Mouse (Mus musculus) megakaryocyte-erythroid progenitor cell, adult 5-6 weeks (primary cell): ENCODE measurements around the gene Acox1. TPM values are rescaled to one million over a fixed set of nuclear protein-coding genes. Genes with fewer than 3 reads are reported as not detected.
A peak's percentile ranks its signal among the peaks of the same experiment; 100 is the strongest.

Source experiments
- ATAC-seq: replicated peaks from 2 replicates; pipeline ENCODE4 v1.8.0; 2016; ENCODE audit warnings: mild to moderate bottlenecking, inconsistent platforms; ENCODE audit not compliant: severe bottlenecking, poor library complexity, low FRiP score, low TSS enrichment
- total RNA-seq, 2 experiments: library from RNA; stranded (forward) in 1 of 2; stranded (reverse) in 1 of 2; fragments of 200-1000, 215-1000 nt in 1 of 2; fragments of >200 nt in 1 of 2; fragmentation: Nextera tagmentation in 1 of 2; gene quantifications; 2 replicates each; pipeline ENCODE4 v1.2.3; 2014 to 2017

Acox1 gene
- total RNA-seq (2014; fragmentation: Nextera tagmentation) = 18.2 and 21.3 TPM in 2 replicates
- 19.9 and 27.1 TPM in 2 replicates for total RNA-seq (2017)

DNA sequence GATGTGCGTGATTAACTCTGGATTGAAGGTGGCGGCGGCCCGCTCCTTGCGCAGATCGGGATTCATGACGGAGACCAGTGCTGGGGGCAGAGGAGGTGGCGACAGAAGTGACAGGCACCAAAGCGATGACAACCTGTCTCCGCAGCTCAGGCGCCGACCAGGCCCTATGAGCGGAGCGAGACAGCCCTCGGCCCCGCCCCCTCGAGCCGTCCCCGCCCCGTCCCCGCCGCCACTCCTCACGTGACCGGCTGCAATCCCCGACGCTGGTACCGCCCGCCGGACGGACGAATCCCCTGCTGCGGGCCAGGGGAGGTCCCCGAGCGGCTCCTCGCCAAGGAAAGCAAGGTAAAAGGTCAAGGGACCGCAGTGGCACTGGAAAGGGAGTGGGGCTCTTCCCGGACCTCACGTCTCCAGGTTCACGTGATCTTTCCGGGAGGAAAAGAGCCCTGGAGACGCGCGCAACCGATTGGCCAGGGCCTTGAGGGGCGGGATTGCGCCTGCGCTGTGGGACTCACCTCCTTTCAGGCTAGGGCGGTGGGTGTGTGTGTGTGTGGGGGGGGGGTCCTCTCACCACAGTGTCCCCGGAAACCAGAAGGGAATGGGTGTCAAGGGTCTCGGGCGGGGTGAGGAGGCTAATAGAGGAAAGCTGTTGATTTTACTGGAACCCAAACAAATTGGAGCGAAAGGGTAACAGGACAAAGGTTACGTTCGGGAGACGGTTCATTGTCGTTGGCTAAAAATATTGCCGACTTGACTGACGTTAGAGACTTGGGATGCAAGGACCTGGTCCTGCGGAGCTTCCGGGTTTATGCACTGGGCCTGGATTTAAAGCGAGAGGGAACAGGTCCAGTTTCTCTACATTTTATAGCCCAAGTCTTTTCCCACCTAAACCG is at the start of gene Acox1, which contains the start of gene Ten1:
Acox1 (minus strand) TSS at position 407 of the 893 bp plus-strand sequence.
Ten1 (plus strand) TSS at position 217 of the 893 bp plus-strand sequence.
- peak; percentile 87 for ATAC-seq

DNA sequence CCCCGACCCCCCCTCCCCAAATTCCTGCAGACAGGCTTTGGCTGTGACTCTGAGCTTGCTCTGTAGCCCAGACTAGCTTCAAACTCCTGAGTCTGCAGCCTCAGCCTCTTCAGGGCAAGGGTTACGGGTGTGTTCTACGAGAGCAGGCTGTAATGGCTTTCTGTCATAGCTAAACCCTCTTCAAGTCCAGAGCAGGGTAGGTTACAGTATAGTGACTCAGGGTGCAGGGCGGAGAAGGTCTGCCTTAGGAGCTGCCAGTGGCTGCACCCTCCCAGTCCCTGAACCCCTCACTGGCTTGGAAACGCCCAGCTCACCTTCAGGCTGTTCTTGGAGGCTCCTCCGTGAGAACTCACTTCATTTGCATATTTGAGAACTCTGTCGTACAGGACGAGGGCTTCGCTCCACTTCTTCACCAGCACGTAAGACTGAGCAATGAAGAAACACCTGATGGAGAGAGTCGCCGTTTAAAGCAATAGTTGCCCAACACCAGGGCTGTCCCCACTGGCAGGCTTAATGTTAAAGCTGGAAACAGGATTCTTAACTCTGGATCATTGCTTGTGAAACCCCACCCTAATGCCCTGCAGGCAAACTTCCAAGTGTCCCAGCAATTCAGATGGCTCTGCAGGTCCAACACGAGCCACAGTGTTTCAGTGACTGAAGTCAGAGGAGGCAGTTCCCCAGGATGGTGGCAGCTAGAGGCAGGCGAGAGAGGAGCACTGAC is 48.8 kb upstream of the Acox1 start:
- no peak for ATAC-seq

DNA sequence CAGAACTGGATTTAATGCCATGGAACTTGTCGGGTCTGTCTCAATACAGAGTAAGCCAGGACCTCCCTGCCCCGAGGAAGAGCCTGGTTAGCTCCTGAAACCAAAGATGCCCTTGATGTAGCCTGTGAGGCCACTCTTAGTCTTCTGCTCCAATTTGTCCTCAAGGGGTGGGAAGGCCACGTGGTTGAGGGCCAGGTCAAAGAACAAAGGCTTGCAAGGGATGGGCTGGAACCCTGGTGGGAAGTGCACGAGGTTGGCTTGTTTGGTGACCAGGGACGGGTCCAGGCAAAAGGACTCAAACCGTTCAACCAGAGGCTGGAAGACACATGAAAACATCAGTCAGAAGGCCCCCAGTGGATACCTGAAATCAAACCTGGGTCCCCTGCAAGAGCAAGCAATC is 46.8 kb upstream of the Acox1 start:
- ATAC-seq = no peak

DNA sequence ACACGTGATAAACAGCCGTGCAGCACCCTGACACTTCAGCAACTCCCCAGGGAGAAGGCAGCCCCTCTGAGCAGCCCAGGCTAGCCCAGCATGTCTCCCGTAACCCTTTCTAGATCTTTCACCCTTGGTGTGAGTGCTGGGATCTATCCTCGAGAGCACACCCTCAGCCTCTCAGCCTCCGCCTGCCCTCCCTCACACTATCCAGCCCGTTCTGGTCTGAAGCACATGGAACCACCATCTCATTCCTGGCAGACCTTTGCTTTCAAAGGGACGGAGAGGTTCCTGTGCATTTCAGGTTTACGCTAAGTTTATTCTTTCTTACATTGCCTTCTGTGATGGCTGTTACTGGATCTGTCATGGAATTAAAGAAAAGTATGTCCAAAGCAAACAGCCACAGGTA is 45.7 kb upstream of the Acox1 start:
- no peak for ATAC-seq

DNA sequence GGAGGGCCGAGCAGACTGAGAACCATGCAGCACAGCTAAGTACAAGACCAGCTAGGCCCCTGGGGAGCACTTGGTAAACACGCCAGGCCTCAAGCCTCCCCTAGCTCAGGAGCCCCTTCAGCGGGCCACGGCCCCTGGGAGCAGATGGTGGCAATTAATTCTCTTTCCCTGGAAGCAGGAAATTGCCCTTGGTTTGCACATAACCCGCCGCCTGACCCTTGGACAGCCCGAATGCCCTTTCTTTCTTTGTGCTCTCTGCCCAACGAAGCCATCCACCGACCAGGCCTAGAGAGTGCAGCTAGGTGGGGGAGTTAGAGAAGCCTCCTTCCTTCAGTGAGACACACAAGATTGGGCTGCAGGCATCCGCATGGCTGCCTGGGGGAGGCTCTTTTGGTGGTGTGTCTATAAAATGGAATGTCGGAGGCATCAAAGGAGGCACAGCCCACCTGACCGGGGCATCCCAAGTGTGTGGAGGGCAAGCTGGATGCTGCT is 42.9 kb upstream of the Acox1 start:
- ATAC-seq = no peak

DNA sequence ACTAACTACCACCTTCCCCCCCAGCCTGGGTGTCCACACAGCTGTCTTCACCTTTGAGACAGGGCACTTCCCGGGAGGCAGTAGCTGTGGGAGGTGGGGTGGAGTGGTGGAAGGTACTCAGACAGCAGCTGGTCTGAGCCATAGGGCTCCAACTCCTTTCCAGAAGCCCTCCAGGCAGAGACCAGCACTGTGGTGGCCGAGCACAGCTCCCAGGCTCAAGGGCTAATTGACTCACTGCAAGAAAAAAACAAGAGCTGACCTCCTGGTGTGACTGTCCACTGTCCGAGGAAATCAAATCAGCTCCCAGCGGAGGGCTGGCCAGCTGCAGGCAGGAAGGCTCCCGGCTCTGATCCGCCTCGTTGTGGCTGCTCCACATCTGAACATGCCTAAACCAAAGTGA is 41.0 kb upstream of the Acox1 start:
- no peak for ATAC-seq

DNA sequence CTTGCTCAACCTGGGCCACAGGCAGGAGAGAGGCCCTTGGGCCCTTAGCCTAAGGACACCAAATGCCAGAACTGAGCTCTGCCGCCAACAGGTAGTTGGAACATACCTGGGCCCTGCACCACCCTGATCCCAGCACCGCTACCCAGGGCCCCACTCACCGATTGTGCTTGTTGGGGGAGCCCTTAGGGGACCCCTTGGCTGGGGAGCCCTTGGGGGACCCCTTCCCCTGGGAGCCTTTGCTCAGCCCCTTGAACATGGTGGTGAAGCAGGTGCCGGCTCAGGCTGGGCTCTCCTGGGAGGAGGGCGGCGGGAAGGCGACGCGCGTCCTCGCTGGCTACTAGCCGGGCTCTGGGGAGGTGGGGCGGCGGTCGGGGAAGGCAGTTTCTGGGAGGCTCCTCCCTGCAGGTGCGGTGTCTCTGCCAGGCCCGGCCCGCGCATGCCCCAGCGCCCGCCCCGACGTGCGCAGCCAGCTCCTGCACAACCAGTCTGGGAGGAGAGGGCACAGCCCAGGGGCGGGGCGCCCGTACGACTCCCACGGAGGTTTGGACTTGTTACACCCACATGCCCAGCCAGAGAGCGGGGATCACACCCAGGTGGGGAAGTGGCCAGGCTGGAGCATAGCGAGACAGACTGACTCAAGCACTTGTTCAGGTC is 39.0 kb upstream of the Acox1 start, which contains the start of gene Evpl:
Evpl (minus strand) TSS at position 336 of the 654 bp plus-strand sequence.
- peak; percentile 88 for ATAC-seq

DNA sequence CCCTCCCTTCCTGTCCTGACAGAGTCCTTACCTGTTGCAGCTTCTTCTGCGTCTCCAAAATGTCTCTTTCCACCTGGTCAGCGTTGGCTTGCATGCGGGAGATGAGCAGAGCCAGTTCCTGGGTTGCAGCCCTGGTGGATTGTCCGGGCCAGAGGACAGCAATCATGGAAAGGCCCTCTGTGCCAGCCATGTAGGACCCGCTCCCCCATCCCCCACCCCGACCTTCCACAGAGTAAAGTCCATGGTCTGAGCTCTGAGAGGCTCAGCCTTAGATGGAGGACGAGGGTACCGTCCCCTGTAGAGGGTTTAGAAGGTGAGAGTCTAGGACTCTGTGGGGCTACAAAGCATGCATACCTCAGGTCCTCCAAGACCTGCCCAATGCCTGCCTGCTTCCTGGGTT is 36.1 kb upstream of the Acox1 start:
- no peak for ATAC-seq

DNA sequence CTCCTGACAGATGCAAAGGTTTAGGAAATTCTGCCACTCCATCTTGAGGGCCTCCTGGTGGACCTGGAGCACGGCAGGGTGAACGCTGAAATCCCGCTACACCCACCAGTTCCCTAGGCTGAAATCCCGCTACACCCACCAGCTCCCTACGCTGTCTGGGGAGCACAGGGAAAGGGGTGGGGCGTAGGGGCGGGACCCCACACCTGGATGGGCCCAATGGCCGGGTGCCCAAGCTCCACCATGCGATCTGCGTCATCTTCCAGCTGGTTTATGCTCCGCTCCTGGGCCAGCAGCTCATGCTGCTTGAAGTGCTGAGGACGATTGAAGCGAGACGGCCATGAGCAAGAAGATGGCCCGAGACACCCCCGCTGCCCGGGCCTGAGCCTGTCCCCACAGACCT is 33.6 kb upstream of the Acox1 start:
- ATAC-seq = no peak

DNA sequence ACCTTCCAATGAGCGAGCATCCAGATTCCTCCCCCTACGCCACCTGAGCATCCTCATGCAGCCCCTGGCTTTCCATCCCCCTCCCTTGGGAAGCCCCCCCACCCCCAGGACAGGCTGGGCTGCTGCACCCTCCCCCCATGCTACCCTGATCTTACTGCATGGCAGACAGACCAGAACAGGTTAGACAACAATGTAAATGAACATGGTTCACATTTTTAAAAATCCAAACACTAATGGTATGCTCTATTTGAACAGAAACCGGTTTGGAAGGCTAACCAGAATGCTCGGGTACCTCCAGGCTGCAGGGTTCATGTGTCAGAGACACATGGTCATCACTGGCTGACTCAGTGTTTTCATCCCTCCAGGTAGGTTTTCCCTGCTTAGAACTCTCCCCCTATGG is 29.9 kb upstream of the Acox1 start:
- no peak for ATAC-seq

DNA sequence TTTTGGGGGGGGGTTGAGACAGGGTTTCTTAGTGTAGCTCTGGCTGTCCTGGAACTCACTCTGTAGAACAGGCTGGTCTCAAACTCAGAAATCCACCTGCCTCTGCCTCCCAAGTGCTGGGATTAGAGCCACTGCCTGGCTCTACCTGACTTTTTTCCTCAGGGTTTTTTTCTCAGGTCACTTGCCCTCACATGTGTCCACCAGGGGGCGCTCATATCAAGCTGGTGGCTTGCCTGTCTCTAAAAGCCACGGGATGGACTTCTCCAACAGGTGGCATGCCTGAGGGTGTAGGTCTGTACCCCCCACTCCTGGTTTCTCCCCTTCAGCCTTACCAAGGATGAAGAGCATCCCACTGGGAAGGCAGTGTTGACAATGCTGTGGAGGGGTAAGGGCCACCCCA is 27.6 kb upstream of the Acox1 start:
- ATAC-seq = peak; percentile 24; the same call in 1 of the 2 replicates

DNA sequence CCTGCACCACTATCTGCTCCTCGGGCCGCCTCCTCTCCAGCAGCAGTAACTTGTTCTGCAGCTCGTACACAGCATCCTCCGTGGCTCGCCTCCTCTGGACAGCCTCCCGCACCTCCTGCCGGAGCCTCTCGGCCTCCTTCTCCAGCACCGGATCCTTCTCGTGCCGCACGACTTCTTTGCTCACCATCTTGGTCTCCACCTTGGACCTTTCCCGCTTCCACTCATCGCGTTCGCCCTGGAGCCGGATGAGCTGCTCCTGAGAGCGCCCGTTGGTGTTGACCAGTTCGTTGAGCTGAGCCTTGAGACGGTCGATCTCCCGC is 23.9 kb upstream of the Acox1 start:
- ATAC-seq = no peak

DNA sequence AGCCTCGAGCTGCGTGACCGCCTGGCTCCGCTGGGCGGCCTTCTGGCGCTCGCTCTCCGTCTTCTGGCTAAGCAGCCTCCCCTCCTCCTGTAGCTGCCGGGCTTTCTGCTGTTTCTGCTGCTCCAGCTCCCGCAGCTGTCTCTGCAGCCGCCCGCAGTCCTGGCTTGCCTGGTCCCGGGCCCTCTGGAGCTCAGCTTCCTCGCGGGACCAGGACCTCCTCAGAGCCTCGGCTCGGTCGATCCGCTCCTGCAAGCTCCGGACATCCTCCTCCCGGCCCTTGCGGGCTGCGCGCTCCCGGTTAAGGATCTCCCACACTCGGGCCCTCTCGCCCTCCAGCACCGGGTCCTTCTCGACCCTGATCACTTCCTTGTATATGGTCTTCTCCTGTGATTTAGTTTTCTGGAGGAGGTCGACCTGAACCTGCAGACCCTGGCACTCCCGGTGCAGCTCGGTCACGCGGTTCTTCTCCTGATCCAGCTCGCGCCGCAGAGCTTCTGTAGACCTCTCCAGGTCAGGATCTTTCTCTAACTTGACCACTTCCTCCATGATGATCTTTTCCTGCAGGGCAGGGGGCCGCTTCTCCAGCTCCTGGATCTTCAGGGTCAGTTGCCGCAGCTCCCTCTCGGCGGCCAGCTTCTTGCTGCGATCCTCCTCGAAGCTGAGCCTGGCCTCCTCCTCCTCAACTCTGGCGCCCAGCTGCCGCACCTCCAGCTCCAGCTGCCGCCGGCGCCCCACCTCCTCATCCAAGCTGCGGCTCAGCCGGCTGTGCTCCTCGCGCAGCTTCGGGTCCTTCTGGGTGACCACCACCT is 23.3 kb upstream of the Acox1 start:
- no peak for ATAC-seq

DNA sequence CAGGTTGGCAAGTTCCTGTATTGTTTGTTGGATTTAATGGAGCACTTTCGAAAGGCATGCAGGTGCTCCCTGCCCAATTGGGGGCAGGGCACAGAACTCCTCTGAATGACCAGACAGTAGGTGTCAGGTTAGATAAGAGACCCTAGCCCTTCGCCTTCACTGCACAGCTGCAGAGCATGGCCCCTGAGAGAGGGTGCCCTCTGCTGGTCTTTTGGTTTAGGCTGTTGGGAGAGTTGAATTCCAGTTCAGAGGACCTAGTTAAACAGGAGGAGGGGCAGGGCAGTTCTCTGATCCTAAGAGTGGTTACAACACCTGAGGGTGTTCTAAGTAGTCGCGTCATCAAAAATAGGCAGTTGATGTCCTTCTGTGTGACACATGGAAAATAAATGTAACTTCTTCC is 21.0 kb upstream of the Acox1 start:
- ATAC-seq = peak; percentile 41; the same call in 1 of the 2 replicates

DNA sequence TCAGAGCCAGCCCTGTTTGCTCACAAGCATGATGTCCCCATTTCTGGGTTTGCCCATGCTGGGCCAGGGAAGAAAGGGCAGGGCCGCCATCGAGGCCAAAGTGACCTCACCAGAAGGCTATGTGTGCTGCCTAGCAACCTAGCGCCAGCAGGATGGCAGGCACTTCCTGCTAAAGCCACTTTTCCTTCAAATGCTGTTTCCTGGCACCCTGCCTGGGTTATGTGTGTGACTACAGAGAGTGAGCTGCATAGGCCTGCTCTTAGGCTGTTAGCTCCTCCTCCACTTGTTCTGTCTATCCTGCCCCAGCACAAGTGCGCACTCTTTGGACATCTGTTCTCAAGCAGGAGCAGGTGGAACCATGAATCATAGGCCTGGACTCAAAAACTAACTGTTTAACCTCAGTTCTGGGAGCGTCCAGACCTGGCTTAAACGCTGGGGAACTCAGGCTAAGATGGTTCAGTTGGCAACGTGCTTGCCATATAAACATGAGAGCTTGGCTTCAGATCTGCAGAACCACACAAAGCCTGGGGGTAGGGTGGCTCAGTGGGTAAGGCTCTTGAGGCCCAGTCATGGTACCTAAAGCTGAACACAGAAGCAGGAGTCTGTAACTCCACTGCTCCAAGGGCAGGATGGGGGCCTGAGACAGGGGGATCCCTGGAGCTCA is 20.0 kb upstream of the Acox1 start:
- ATAC-seq = no peak

DNA sequence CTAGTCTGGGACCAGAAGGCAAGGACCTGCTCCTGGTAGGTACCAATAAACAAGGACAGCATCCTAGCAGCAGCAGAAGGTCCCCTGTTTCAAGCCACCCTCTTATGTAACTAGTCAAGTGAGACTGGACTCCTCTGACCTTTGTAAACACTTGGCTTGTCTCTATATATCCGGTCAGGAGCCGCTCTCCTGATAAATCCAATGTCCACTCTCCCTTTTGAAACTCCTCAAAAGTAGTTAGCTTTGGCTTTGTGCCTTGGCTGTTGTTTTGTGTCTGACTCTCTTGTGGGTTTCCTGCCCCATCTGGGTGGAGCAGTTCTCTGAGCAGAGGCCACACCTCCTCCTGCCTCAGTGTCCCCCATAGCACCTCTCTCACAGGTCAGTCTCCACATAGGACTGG is 19.4 kb upstream of the Acox1 start:
- no peak for ATAC-seq

DNA sequence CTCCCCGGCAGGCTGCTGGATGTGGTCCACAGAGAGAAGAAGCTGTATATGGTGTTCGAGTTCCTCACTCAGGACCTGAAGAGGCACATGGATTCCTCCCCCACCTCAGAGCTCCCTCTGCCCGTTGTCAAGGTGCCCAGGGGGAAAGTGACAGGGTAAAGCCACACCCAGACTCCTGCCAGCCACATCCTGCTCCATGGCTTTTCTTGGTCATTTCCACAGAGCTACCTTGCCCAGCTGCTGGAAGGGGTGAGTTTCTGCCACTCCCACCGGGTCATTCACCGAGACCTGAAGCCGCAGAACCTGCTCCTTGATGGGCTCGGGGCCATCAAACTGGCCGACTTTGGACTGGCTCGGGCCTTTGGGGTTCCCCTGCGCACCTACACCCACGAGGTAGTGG is 17.7 kb upstream of the Acox1 start:
- ATAC-seq = no peak

DNA sequence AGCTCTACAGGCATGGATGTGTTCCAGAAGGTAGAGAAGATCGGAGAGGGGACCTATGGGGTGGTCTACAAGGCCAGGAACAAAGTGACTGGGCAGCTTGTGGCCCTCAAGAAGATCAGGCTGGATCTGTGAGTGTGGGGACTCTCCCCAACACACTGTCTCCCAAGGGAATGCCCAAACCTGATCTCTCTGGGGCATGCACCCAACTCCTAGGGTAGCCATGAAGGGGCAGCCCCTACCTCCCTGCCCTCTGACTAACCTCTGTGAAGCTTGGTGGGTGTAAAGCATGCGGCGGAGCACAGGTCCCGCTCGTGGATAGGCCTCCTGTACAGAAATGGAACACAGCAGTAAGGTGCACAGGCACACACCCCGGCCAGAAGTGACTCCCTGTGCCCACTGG is 17.1 kb upstream of the Acox1 start:
- no peak for ATAC-seq

DNA sequence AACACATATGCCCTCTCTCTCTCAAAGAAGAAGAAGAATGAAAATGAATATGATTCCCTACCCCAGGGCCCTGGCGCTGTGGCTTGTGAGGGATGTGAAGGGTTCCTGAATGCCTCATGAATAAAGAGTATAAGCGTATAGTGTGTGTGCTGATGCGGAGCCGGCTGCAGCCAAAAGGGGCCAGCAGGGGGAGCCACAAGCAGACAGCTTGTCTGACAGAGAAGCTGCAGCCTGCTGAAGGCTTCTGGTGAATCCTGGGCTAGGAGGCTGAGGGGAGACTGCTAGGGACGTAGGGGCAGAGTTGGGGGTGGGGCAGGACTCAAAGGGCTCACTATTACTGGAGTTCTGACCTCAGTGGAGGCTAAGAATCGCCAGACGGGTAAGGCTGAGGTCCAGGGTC is 16.3 kb upstream of the Acox1 start:
- peak; percentile 32; the same call in 1 of the 2 replicates for ATAC-seq
